Mouse (Mus musculus): ENCODE results near the gene Sparcl1. TPM values are rescaled to one million over a fixed set of nuclear protein-coding genes. Genes with fewer than 3 reads are reported as not detected.

The Sparcl1 gene
- polyA plus RNA-seq, 1 experiment from 2014 or later: 5.2 TPM

- TF ChIP-seq CTCF (IDR thresholded peaks at IDR 0.05; ENCODE audit: low read depth) (no peak), EP300 (IDR thresholded peaks at IDR 0.05; ENCODE audit: low read depth) (no peak)
- Histone ChIP-seq H3K4me1 (ENCODE audit: insufficient read depth) (peaks cover 15% of the 10 kb centered on the region), H3K4me3 (ENCODE audit: low read depth, low read length) (no peak overlapping the region), H3K9ac (replicated peaks) (peak overlapping the region; percentile 14; the same call in 1 of the 2 replicates), H3K36me3 (replicated peaks; ENCODE audit: insufficient read depth, low read length) (no peaks in the 10 kb centered on the region), H3K9me3 (ENCODE audit: low read length) (no peaks in the 10 kb centered on the region), H3K27ac (ENCODE audit: low read depth) (no peak overlapping the region), H3K4me2 (ENCODE audit: low read depth, low read length) (no peak overlapping the region), H3K27me3 (ENCODE audit: insufficient read depth, low read length) (no peaks in the 10 kb centered on the region)
- WGBS (ENCODE audit: insufficient replicate concordance): 37% methylated on average over 2 of the region's 2 CpGs
- no peak for DNase-seq
- ATAC-seq: no peak
Observed at GRCm38 (mm10) chr5:104043704-104044103, 69.8 kb downstream of the Sparcl1 start.

- H3K4me1 ChIP-seq (ENCODE audit: insufficient read depth): peaks cover 11% of the 10 kb centered on the region
- 88% methylated on average over 2 of the region's 2 CpGs for WGBS (ENCODE audit: insufficient replicate concordance)
- H3K36me3 ChIP-seq (replicated peaks; ENCODE audit: insufficient read depth, low read length): no peaks in the 10 kb centered on the region
- no peak overlapping the region for H3K4me3 ChIP-seq (ENCODE audit: low read depth, low read length)
- no peaks in the 10 kb centered on the region for H3K9me3 ChIP-seq (ENCODE audit: low read length)
- ATAC-seq: no peak
- H3K27ac ChIP-seq (ENCODE audit: low read depth): no peak overlapping the region
- no peak for DNase-seq
- TF ChIP-seq CTCF (IDR thresholded peaks at IDR 0.05; ENCODE audit: low read depth) (no peak), EP300 (IDR thresholded peaks at IDR 0.05; ENCODE audit: low read depth) (no peak)
- H3K4me2 ChIP-seq (ENCODE audit: low read depth, low read length): no peak overlapping the region
- H3K27me3 ChIP-seq (ENCODE audit: insufficient read depth, low read length): no peaks in the 10 kb centered on the region
- H3K9ac ChIP-seq (replicated peaks): no peak overlapping the region
Observed at GRCm38 (mm10) chr5:104042906-104043305, 70.6 kb downstream of the Sparcl1 start.

GRCm38 (mm10) chr5:104039154-104039932 lies 74.2 kb downstream of the Sparcl1 start:
- peak; percentile 49 for DNase-seq
- 55% methylated on average over 6 of the region's 6 CpGs for WGBS (ENCODE audit: insufficient replicate concordance)
- Histone ChIP-seq H3K4me3 (ENCODE audit: low read depth, low read length) (no peak overlapping the region), H3K4me2 (ENCODE audit: low read depth, low read length) (no peak overlapping the region), H3K27ac (ENCODE audit: low read depth) (no peak overlapping the region), H3K9me3 (ENCODE audit: low read length) (no peaks in the 10 kb centered on the region), H3K36me3 (replicated peaks; ENCODE audit: insufficient read depth, low read length) (no peaks in the 10 kb centered on the region), H3K27me3 (ENCODE audit: insufficient read depth, low read length) (no peaks in the 10 kb centered on the region), H3K9ac (replicated peaks) (no peak overlapping the region), H3K4me1 (ENCODE audit: insufficient read depth) (peaks cover 10% of the 10 kb centered on the region)
- peak; percentile 84 for TF ChIP-seq CTCF (IDR thresholded peaks at IDR 0.05; ENCODE audit: low read depth)
- no peak for TF ChIP-seq EP300 (IDR thresholded peaks at IDR 0.05; ENCODE audit: low read depth)
- ATAC-seq: 0 out of 2 replicates have a peak, but pooled peaks have one; percentile 31

DNA sequence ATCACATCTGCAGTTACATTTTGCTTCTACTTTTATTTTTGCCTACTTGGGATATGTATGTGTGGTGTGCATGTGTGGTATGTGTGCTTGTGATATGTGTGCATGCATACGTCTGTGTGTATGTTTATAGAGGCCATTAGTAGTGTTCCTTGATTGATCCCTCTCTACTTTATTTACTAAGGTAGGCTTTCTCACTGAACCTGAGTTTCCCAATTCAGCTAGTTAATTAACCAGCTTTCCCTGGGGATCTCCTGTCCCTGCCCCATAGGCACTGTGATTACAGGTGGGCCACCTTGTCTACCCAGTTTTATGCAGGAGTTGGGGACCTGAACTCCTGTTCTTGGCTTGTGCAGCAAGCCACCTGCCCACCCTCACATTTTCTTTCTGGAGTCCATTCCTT lies 76.8 kb downstream of the Sparcl1 start:
- DNase-seq: no peak
- 68% methylated on average over 1 of the region's 1 CpGs for WGBS (ENCODE audit: insufficient replicate concordance)
- ATAC-seq: peak; percentile 63

DNA sequence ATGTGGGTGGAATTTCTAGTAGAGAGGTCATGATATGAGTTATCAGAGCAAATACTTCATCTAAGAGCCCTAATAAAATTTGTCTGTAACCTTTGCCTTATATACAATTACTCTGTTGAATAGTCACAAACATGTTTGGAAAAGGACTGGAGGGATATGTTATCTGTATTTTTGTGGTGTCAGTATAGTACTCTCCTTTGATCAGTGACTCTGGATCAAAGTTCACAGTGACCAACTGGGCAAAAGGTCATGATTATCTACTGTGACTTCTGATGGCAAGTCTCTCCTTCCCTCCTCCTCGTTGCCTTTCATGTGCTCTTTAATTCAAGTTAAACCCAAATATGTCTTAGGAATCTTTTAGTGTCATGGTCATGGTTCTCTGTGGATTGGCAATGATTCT lies 77.7 kb downstream of the Sparcl1 start:
- WGBS (ENCODE audit: insufficient replicate concordance): 36% methylated on average over 1 of the region's 1 CpGs
- H3K27ac ChIP-seq (ENCODE audit: low read depth): peak overlapping the region; percentile 79
- H3K36me3 ChIP-seq (replicated peaks; ENCODE audit: insufficient read depth, low read length): no peaks in the 10 kb centered on the region
- peaks cover 21% of the 10 kb centered on the region for H3K4me1 ChIP-seq (ENCODE audit: insufficient read depth)
- H3K9me3 ChIP-seq (ENCODE audit: low read length): no peaks in the 10 kb centered on the region
- TF ChIP-seq EP300 (IDR thresholded peaks at IDR 0.05; ENCODE audit: low read depth): peak; percentile 58; the same call in 1 of the 2 replicates
- TF ChIP-seq CTCF (IDR thresholded peaks at IDR 0.05; ENCODE audit: low read depth): no peak
- H3K9ac ChIP-seq (replicated peaks): no peak overlapping the region
- DNase-seq (no peak), ATAC-seq (peak; percentile 78)
- H3K27me3 ChIP-seq (ENCODE audit: insufficient read depth, low read length): no peaks in the 10 kb centered on the region
- H3K4me3 ChIP-seq (ENCODE audit: low read depth, low read length): no peak overlapping the region
- H3K4me2 ChIP-seq (ENCODE audit: low read depth, low read length): no peak overlapping the region

More for the DNA sequence above, 76.8 kb downstream of the Sparcl1 start:
- Histone ChIP-seq H3K27me3 (ENCODE audit: insufficient read depth, low read length) (no peaks in the 10 kb centered on the region), H3K9ac (replicated peaks) (no peak overlapping the region), H3K9me3 (ENCODE audit: low read length) (no peaks in the 10 kb centered on the region), H3K36me3 (replicated peaks; ENCODE audit: insufficient read depth, low read length) (no peaks in the 10 kb centered on the region), H3K4me2 (ENCODE audit: low read depth, low read length) (no peak overlapping the region), H3K4me3 (ENCODE audit: low read depth, low read length) (no peak overlapping the region), H3K27ac (ENCODE audit: low read depth) (peak overlapping the region; percentile 79), H3K4me1 (ENCODE audit: insufficient read depth) (peaks cover 21% of the 10 kb centered on the region)
- TF ChIP-seq EP300 (IDR thresholded peaks at IDR 0.05; ENCODE audit: low read depth) (0 out of 2 replicates have a peak, but pooled peaks have one; percentile 12), CTCF (IDR thresholded peaks at IDR 0.05; ENCODE audit: low read depth) (no peak)

- TF ChIP-seq CTCF (IDR thresholded peaks at IDR 0.05; ENCODE audit: low read depth) (no peak), EP300 (IDR thresholded peaks at IDR 0.05; ENCODE audit: low read depth) (no peak)
- Histone ChIP-seq H3K36me3 (replicated peaks; ENCODE audit: insufficient read depth, low read length) (no peaks in the 10 kb centered on the region), H3K4me3 (ENCODE audit: low read depth, low read length) (no peak overlapping the region), H3K9ac (replicated peaks) (no peak overlapping the region), H3K9me3 (ENCODE audit: low read length) (no peaks in the 10 kb centered on the region), H3K4me2 (ENCODE audit: low read depth, low read length) (no peak overlapping the region), H3K4me1 (ENCODE audit: insufficient read depth) (peaks cover 21% of the 10 kb centered on the region), H3K27me3 (ENCODE audit: insufficient read depth, low read length) (no peaks in the 10 kb centered on the region), H3K27ac (ENCODE audit: low read depth) (peak overlapping the region; percentile 79)
- DNase-seq (no peak), ATAC-seq (no peak)
Observed at GRCm38 (mm10) chr5:104035066-104035465, 78.5 kb downstream of the Sparcl1 start.
